Mouse (Mus musculus) cortical plate, adult 2 months (tissue): Measurements from ENCODE around the gene Gzmk.

Source experiments
- CTCF ChIP-seq: fragments of 200-500 bp; IDR thresholded peaks from 2 replicates; pipeline ENCODE4 v1.5.1; 2011; ENCODE audit warnings: mild to moderate bottlenecking, control low read depth, low read length; ENCODE audit not compliant: insufficient read depth; ENCODE audit errors: extremely low read depth
- POLR2A ChIP-seq: fragments of 200-500 bp; IDR thresholded peaks from 2 replicates; pipeline ENCODE4 v1.6.1; 2011; ENCODE audit warnings: mild to moderate bottlenecking, low read length, control low read depth; ENCODE audit not compliant: insufficient read depth; ENCODE audit errors: extremely low read depth

DNA sequence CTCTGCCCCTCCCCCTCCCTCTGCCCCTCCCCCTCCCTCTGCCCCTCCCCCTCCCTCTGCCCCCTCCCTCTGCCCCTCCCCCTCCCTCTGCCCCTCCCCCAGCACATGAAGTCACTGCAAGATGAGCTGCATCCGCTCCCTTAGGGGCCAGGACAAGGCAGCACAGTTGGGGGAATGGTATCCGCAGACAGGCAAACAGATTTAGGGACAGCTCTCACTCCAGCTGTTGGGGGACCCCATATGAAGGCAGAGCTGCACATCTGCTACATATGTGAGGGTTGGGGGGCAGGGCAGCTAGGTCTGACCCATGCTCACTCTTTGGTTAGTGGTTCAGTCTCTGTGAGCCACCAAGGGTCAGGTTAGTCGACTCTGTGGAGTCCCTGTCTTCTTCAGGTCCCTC lies 26.4 kb downstream of the Gzmk start:
- TF ChIP-seq POLR2A (no peak), CTCF (no peak)
